20 mouse cellular contexts compared by ENCODE assay signal in the genomic region with DNA sequence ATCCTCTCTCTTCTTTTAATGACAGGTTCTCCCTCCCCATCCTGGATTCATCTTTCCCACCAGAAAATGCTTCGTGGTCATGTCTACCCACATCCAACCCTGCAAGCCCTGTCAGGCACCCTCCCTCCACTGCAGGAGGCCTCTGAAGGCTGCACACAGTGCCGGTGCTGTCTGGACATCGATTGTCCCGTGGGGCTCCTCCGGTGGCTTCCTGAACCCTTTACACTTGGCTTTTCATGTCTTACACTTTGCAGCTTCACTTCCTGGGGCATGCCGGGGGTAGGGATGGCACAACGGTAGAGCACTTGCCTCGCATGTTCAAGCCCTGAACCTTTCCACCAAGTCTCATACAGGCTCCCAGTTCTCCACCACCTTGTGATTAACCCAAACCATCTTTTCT. TPM values are rescaled to one million over a fixed set of nuclear protein-coding genes. Genes with fewer than 3 reads are reported as not detected.
DNase-seq lines count a peak whose midpoint lies in the region; ATAC-seq and TF ChIP-seq lines count a peak whose summit lies in the region.
"Had no signal": no experiment of that assay in that cellular context is flagged by ENCODE, and none has a peak within 500 bp of the region (broad histone marks: within the 10 kb centered on the region; RNA-seq: fewer than 3 reads in every experiment).

No protein-coding gene starts in this region.

- intact Hi-C loops in left cerebral cortex, adult 2 months (cut with DNase I): no loop called here

- 0 out of 2 replicates have a peak overlapping the region, but pooled peaks have one; percentile 24 for H3K27ac ChIP-seq in heart, postnatal 0 days (ENCODE audit: low read depth)
- no peak overlapping the region for H3K27ac ChIP-seq in heart, embryonic 10.5 days
- peak overlapping the region; percentile 39; the same call in 1 of the 2 replicates for H3K27ac ChIP-seq in thymus, adult 2 months (ENCODE audit: control insufficient read depth, insufficient read depth, low read length)
- no peak overlapping the region for H3K27ac ChIP-seq in left cerebral cortex, adult 2 months
- H3K27ac ChIP-seq: forebrain, embryonic 13.5 days; hindbrain, embryonic 14.5 days; limb, embryonic 10.5 days; macrophage; neural tube, embryonic 15.5 days; stomach, postnatal 0 days had no signal

- no peak for DNase-seq in heart, postnatal 0 days (ENCODE audit: low spot score)
- DNase-seq in heart, embryonic 10.5 days (ENCODE audit: low spot score): no peak
- peak; percentile 43 for DNase-seq in thymus, adult 2 months
- no peak for DNase-seq in thymus, postnatal 10 days (ENCODE audit: low spot score in 2 of 2)
- peak; percentile 42 for DNase-seq in induced T-regulatory cell, adult 2 months (ENCODE audit: low read depth)
- no peak for DNase-seq in left cerebral cortex, adult 11 months (ENCODE audit: low spot score)
- DNase-seq in left cerebral cortex, adult 2 months (ENCODE audit: extremely low spot score in 1 of 2, low spot score in 2 of 2): no peak
- DNase-seq: adrenal gland, postnatal 25 days; cerebellum, adult 9-10 months; gastrocnemius, postnatal 10 days; heart, postnatal 4 days; kidney, adult 11 months had no signal

- no peak for TF ChIP-seq POLR2A in thymus, adult 2 months (IDR thresholded peaks at IDR 0.05; ENCODE audit: control insufficient read depth, extremely low read depth, insufficient read depth, low read length, poor library complexity)

- H3K27me3 ChIP-seq in heart, postnatal 0 days (ENCODE audit: control insufficient read depth, insufficient read depth, low read length): no peaks in the 10 kb centered on the region
- no peaks in the 10 kb centered on the region for H3K27me3 ChIP-seq in heart, embryonic 10.5 days (ENCODE audit: insufficient read depth, poor library complexity, severe bottlenecking)
- H3K27me3 ChIP-seq in thymus, adult 2 months (ENCODE audit: control insufficient read depth, insufficient read depth, low read length): no peaks in the 10 kb centered on the region
- H3K27me3 ChIP-seq: forebrain, embryonic 13.5 days; neural tube, embryonic 15.5 days had no signal

- ATAC-seq in heart, postnatal 0 days (ENCODE audit: insufficient read depth, low read depth): no peak
- ATAC-seq: forebrain, embryonic 13.5 days; lung, postnatal 0 days had no signal

- no peak overlapping the region; the same call in 1 of the 2 replicates for H3K4me2 ChIP-seq in heart, postnatal 0 days (ENCODE audit: low read depth, low read length)
- H3K4me2 ChIP-seq: forebrain, embryonic 13.5 days; hindbrain, embryonic 14.5 days; midbrain, embryonic 11.5 days; neural tube, embryonic 15.5 days had no signal

- TF ChIP-seq EP300 in heart, postnatal 0 days (IDR thresholded peaks at IDR 0.05; ENCODE audit: low read depth): no peak

- H3K9ac ChIP-seq in heart, postnatal 0 days (replicated peaks; ENCODE audit: low read depth, low read length): no peak overlapping the region
- H3K9ac ChIP-seq: forebrain, embryonic 13.5 days; hindbrain, embryonic 14.5 days; neural tube, embryonic 15.5 days had no signal

- 41% methylated on average over 8 of the region's 8 CpGs for WGBS in heart, postnatal 0 days
- WGBS in heart, embryonic 10.5 days: 56% methylated on average over 8 of the region's 8 CpGs
- 1% methylated on average over 8 of the region's 8 CpGs for WGBS in thymus, adult 2 months

- peaks cover 29% of the 10 kb centered on the region for H3K4me1 ChIP-seq in heart, postnatal 0 days (ENCODE audit: control insufficient read depth, insufficient read depth)
- peaks cover 33% of the 10 kb centered on the region for H3K4me1 ChIP-seq in heart, embryonic 10.5 days
- H3K4me1 ChIP-seq in thymus, adult 2 months (replicated peaks; ENCODE audit: control insufficient read depth, insufficient read depth, low read length): peaks cover 29% of the 10 kb centered on the region

- no peak for TF ChIP-seq CTCF in heart, postnatal 0 days (IDR thresholded peaks at IDR 0.05; ENCODE audit: low read depth)
- TF ChIP-seq CTCF in thymus, adult 2 months (IDR thresholded peaks at IDR 0.05; ENCODE audit: borderline replicate concordance, control insufficient read depth, extremely low read depth, insufficient read depth, low read length, poor library complexity): 0 out of 2 replicates have a peak, but pooled peaks have one; percentile 28
- TF ChIP-seq CTCF in left cerebral cortex, adult 2 months (IDR thresholded peaks at IDR 0.05): no peak

- no peaks in the 10 kb centered on the region for H3K9me3 ChIP-seq in heart, postnatal 0 days (replicated peaks; ENCODE audit: control insufficient read depth, low read length)
- H3K9me3 ChIP-seq in heart, embryonic 10.5 days: no peaks in the 10 kb centered on the region
- H3K9me3 ChIP-seq: forebrain, embryonic 13.5 days; limb, embryonic 10.5 days; neural tube, embryonic 15.5 days had no signal

- H3K36me3 ChIP-seq in heart, postnatal 0 days (replicated peaks; ENCODE audit: control insufficient read depth, insufficient read depth, low read length): 0 out of 2 replicates have a peak, but pooled peaks cover 4% of the 10 kb centered on the region
- 0 out of 2 replicates have a peak, but pooled peaks cover 5% of the 10 kb centered on the region for H3K36me3 ChIP-seq in heart, embryonic 10.5 days
- H3K36me3 ChIP-seq in thymus, adult 2 months (ENCODE audit: control insufficient read depth, insufficient read depth, low read length): no peaks in the 10 kb centered on the region

- H3K4me3 ChIP-seq in heart, postnatal 0 days (ENCODE audit: low read depth, low read length): no peak overlapping the region
- no peak overlapping the region for H3K4me3 ChIP-seq in heart, embryonic 10.5 days
- H3K4me3 ChIP-seq in thymus, adult 2 months (ENCODE audit: control insufficient read depth, insufficient read depth, low read length): no peak overlapping the region
- no peak overlapping the region for H3K4me3 ChIP-seq in left cerebral cortex, adult 2 months
- H3K4me3 ChIP-seq: forebrain, embryonic 13.5 days; limb, embryonic 10.5 days; neural tube, embryonic 15.5 days had no signal

RNA-seq across cellular contexts. Expression of a gene that starts 4.7 kb away (rescaled TPM):
- 13.7 and 14.2 TPM in 2 replicates for total RNA-seq in heart, postnatal 0 days (2014; rRNA removed; ENCODE audit: low replicate concordance)
- 7.7 and 8.4 TPM in 2 replicates for polyA plus RNA-seq in heart, postnatal 0 days (2015; fragmentation: Nextera tagmentation; extraction: Ambion mirVana)
- polyA plus RNA-seq in heart, embryonic 10.5 days (2016; fragmentation: Nextera tagmentation; extraction: Ambion mirVana): 10.1 and 14.4 TPM in 2 replicates
- 27.5 and 30.1 TPM in 2 replicates for polyA plus RNA-seq in thymus, adult 2 months (2012; rRNA removed)
- 10 to 100 TPM; 14.8 to 16.3 TPM for total RNA-seq in left cerebral cortex, adult 2 months (2021)

Comparison
In these comparisons a context has a peak if more than half of its experiments do, and no peak if none do; other contexts are left out.
1. DNase-seq: peak in thymus, adult 2 months (single experiment) and induced T-regulatory cell, adult 2 months (single experiment); none in heart, postnatal 0 days (single experiment), heart, embryonic 10.5 days (single experiment), thymus, postnatal 10 days (0 of 2), left cerebral cortex, adult 11 months (single experiment) and left cerebral cortex, adult 2 months (0 of 2).
2. H3K27ac ChIP-seq: peak in heart, postnatal 0 days (single experiment) and thymus, adult 2 months (single experiment); none in heart, embryonic 10.5 days (single experiment) and left cerebral cortex, adult 2 months (single experiment).